Comparison of ENCODE assay signal across 8 mouse cellular contexts in genomic region chr5:135868653-135869052, GRCm38 (mm10). TPM values are rescaled to one million over a fixed set of nuclear protein-coding genes. Genes with fewer than 3 reads are reported as not detected.
DNase-seq lines count a peak whose midpoint lies in the region; ATAC-seq lines count a peak whose summit lies in the region.
"Had no signal": no experiment of that assay in that cellular context is flagged by ENCODE, and none has a peak within 500 bp of the region (broad histone marks: within the 10 kb centered on the region; RNA-seq: fewer than 3 reads in every experiment).

No protein-coding gene starts in this region.

- intact Hi-C loops in left cerebral cortex, postnatal 4 days (cut with DNase I) = no loop called here

- H3K4me2 ChIP-seq in lung, embryonic 15.5 days = peak overlapping the region; percentile 88
- H3K4me2 ChIP-seq in forebrain, embryonic 14.5 days (ENCODE audit: low read length) = peak overlapping the region; percentile 87
- peak overlapping the region; percentile 90 for H3K4me2 ChIP-seq in limb, embryonic 12.5 days
- peak overlapping the region; percentile 95 for H3K4me2 ChIP-seq in stomach, embryonic 16.5 days (ENCODE audit: low read depth, low read length)

- no peak overlapping the region for H3K9ac ChIP-seq in lung, embryonic 15.5 days
- peak overlapping the region; percentile 71 for H3K9ac ChIP-seq in forebrain, embryonic 14.5 days (ENCODE audit: low read length)
- H3K9ac ChIP-seq in limb, embryonic 12.5 days (replicated peaks) = peak overlapping the region; percentile 67; the same call in 1 of the 2 replicates
- H3K9ac ChIP-seq in stomach, embryonic 16.5 days (ENCODE audit: low read length) = peak overlapping the region; percentile 69

- DNase-seq in lung, postnatal 25 days (ENCODE audit: low spot score) = no peak
- no peak for DNase-seq in forebrain, embryonic 14.5 days (ENCODE audit: low spot score)
- DNase-seq in adrenal gland, postnatal 36 days = no peak
- no peak for DNase-seq in left cerebral cortex, postnatal 4 days
- DNase-seq: kidney, adult 11 months had no signal

- peak overlapping the region; percentile 47 for H3K4me3 ChIP-seq in lung, embryonic 15.5 days
- H3K4me3 ChIP-seq in forebrain, embryonic 14.5 days (ENCODE audit: low read depth, low read length) = peak overlapping the region; percentile 42; the same call in 1 of the 2 replicates
- H3K4me3 ChIP-seq in limb, embryonic 12.5 days (replicated peaks) = peak overlapping the region; percentile 51
- peak overlapping the region; percentile 53 for H3K4me3 ChIP-seq in stomach, embryonic 16.5 days (replicated peaks; ENCODE audit: low read length)

- H3K27me3 ChIP-seq in lung, embryonic 15.5 days = peaks cover 81% of the 10 kb centered on the region
- H3K27me3 ChIP-seq in forebrain, embryonic 14.5 days (replicated peaks; ENCODE audit: control insufficient read depth, insufficient read depth, low read length) = peaks cover 46% of the 10 kb centered on the region
- peaks cover 97% of the 10 kb centered on the region for H3K27me3 ChIP-seq in limb, embryonic 12.5 days
- peaks cover 44% of the 10 kb centered on the region for H3K27me3 ChIP-seq in stomach, embryonic 16.5 days (ENCODE audit: control insufficient read depth, insufficient read depth, low read length)

- ATAC-seq in lung, embryonic 15.5 days (ENCODE audit: borderline replicate concordance, extremely low read depth, low FRiP score, low TSS enrichment) = no peak; the same call in 1 of the 2 replicates
- ATAC-seq in forebrain, embryonic 14.5 days = peak; percentile 49
- ATAC-seq in limb, embryonic 12.5 days (ENCODE audit: insufficient number of reproducible peaks, insufficient read depth, low FRiP score, low TSS enrichment, low read depth) = no peak
- no peak for ATAC-seq in stomach, embryonic 16.5 days (ENCODE audit: insufficient read depth, low FRiP score)

- H3K36me3 ChIP-seq in lung, embryonic 15.5 days = no peaks in the 10 kb centered on the region
- H3K36me3 ChIP-seq in forebrain, embryonic 14.5 days (ENCODE audit: control insufficient read depth, insufficient read depth, low read length) = no peaks in the 10 kb centered on the region; the same call in 1 of the 2 replicates
- H3K36me3 ChIP-seq in limb, embryonic 12.5 days = no peaks in the 10 kb centered on the region
- H3K36me3 ChIP-seq in stomach, embryonic 16.5 days (ENCODE audit: control insufficient read depth, insufficient read depth, low read length) = no peaks in the 10 kb centered on the region

- WGBS in lung, embryonic 15.5 days = 2% methylated on average over 26 of the region's 27 CpGs
- 3% methylated on average over 26 of the region's 27 CpGs for WGBS in forebrain, embryonic 14.5 days
- WGBS in limb, embryonic 12.5 days = 2% methylated on average over 27 of the region's 27 CpGs
- 5% methylated on average over 27 of the region's 27 CpGs for WGBS in stomach, embryonic 16.5 days

- peaks cover 17% of the 10 kb centered on the region for H3K4me1 ChIP-seq in lung, embryonic 15.5 days
- H3K4me1 ChIP-seq in forebrain, embryonic 14.5 days (ENCODE audit: control insufficient read depth, insufficient read depth, low read length) = peaks cover 2% of the 10 kb centered on the region; the same call in 1 of the 2 replicates
- peaks cover 22% of the 10 kb centered on the region for H3K4me1 ChIP-seq in limb, embryonic 12.5 days (replicated peaks)
- peaks cover 10% of the 10 kb centered on the region; the same call in 1 of the 2 replicates for H3K4me1 ChIP-seq in stomach, embryonic 16.5 days (ENCODE audit: control insufficient read depth, insufficient read depth, low read length)

- no peak overlapping the region for H3K27ac ChIP-seq in lung, embryonic 15.5 days
- H3K27ac ChIP-seq in forebrain, embryonic 14.5 days (ENCODE audit: low read depth, low read length) = no peak overlapping the region
- H3K27ac ChIP-seq in limb, embryonic 12.5 days = no peak overlapping the region
- H3K27ac ChIP-seq in stomach, embryonic 16.5 days (ENCODE audit: low read length) = no peak overlapping the region

- H3K9me3 ChIP-seq in lung, embryonic 15.5 days = no peaks in the 10 kb centered on the region
- H3K9me3 ChIP-seq in forebrain, embryonic 14.5 days (replicated peaks; ENCODE audit: control insufficient read depth, low read length) = no peaks in the 10 kb centered on the region
- no peaks in the 10 kb centered on the region for H3K9me3 ChIP-seq in limb, embryonic 12.5 days
- no peaks in the 10 kb centered on the region for H3K9me3 ChIP-seq in stomach, embryonic 16.5 days (replicated peaks; ENCODE audit: control insufficient read depth, low read length)

RNA-seq across cellular contexts. Expression of gene Hspb1, which starts 19.1 kb away (rescaled TPM):
- polyA plus RNA-seq in lung, embryonic 15.5 days (2015; fragmentation: Nextera tagmentation; extraction: Ambion mirVana) = 114 and 129 TPM in 2 replicates
- polyA plus RNA-seq in forebrain, embryonic 14.5 days (2014; fragmentation: Nextera tagmentation; extraction: Ambion mirVana) = 6.6 and 8.1 TPM in 2 replicates
- 59.6 and 66.8 TPM in 2 replicates for polyA plus RNA-seq in limb, embryonic 12.5 days (2016; fragmentation: Nextera tagmentation; extraction: Ambion mirVana)
- polyA plus RNA-seq in stomach, embryonic 16.5 days (2015; fragmentation: Nextera tagmentation; extraction: Ambion mirVana) = 649 and 704 TPM in 2 replicates
- total RNA-seq in adrenal gland, postnatal 36 days (2021) = 100 to 1,000 TPM in 1 of 2 experiments, 10 to 100 TPM in 1; 85.2 to 330 TPM
- 1 to 10 TPM; 3.2 to 3.7 TPM for total RNA-seq in left cerebral cortex, postnatal 4 days (2021)
